Mouse (Mus musculus) kidney, adult 11 months (tissue): ENCODE data around the gene Lman2l.

Experiments
- DNase-seq: peaks from one replicate; pipeline ENCODE4 v3.0.0; 2022

The Lman2l gene

DNA sequence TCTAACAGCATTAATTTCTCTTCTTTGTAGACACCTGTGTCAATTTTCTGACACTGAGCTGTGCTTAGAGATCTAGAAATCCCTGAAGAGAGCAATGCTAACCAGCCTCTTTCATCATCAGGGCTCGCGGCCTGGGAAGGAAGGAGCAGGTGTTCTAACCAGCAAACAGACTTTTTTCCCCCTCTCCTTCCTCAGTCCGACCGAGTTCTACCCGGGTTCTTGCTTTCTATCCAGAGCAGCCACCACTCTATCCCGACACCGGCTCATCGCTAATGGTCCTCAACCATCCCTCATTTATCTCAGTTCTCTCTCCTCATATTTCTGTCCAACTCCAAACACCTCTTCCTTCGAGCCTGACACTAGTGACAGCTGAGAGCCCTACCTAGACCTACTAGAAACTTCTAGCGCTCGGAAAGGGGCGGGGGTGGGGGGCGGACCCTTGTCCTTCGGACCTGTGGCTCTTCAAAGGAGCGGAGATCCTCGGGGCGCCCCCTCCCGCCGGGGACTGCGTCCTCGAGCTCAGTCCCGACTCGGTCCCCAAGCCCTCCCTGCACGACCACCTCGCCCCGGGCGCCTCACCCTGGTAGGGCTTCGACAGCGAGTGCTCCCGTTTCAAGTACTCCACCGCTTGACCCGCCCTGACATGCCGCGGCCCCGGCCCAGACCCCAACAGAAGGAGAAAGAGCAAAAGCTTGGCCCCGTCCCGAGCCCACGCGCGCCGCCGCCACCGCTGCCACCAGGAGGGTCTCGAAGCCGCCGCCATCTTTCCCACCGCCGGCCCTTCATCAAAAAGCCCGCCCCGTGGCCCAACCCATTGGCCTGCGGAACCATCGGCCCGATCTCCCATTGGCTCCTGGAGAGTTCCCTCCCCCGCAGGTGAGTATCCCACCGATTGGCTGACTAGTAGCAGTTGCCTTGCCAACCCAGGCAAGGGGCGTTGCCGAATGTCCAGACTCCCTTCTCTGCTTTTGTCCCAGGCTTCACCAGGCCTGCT lies at the start of gene Lman2l:
Gene Lman2l (minus strand): TSS at position 801 of the 994 bp plus-strand sequence.
- DNase-seq, result peak; percentile 98

DNA sequence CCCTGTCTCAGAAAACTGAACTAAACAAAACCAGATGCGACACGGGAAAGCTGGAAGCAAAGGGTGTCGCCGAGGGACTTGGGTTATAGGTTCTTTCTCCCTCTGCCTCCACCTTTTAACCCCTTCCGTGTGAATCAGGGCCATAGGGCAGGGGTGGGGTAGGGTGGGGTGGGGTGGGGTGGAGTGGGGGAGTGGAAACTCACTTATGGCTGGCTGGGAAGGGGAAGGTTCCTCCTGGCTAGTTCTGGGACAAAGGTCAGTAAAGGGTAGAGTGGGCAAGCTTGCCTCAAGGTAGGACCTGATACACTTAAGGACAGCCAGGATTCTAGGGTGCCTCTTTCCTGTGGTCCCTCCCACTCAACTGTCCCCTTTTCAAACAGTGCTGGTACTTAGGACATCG lies 48.2 kb upstream of the Lman2l start:
- DNase-seq, result no peak

GRCm38 (mm10) chr1:36492416-36493139 lies 47.5 kb upstream of the Lman2l start:
- peak; percentile 64 for DNase-seq

DNA sequence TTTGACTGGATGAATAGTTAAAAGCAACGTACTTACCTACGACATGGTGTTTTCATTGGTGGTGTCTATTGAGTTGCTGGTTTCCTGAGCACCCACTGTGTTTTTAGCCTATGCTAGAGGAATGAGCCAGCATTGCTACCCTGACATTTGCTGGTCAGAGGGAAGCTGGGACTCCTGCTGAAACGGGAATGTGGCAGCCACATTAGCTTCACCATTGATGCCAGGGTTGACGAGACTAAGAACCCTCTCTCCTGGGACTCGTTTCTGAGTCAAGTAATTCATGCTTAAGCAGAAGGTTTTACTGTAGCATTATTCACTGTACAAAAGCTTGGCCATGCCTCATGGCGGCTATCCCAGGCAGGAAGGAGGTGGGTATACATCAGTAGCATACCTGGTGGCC lies 44.6 kb upstream of the Lman2l start:
- DNase-seq, result no peak

- no peak for DNase-seq
Observed at GRCm38 (mm10) chr1:36487111-36487510, 42.0 kb upstream of the Lman2l start.

DNA sequence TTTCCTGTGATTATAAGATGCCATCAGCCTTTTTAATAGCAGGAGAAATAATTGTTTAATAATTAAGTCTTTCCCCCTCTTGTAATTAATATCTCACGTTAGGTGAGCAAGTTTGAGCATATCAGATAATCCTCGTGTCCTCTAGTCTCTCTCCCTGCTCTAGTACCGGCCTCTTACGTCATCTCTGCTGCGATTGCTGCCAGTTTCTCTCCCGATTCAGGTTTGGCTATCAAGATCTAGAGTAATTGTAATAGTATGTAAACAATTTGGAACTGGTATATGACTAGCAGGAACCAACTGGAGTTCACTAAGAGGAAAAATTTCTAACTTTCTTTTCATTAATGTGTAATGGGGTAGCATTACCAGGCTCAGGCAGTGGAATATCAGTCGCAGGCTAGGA lies 40.0 kb upstream of the Lman2l start:
- no peak for DNase-seq

GRCm38 (mm10) chr1:36483825-36484224 lies 38.8 kb upstream of the Lman2l start:
- DNase-seq, result no peak

GRCm38 (mm10) chr1:36479903-36480899 lies 35.1 kb upstream of the Lman2l start:
- no peak for DNase-seq

- DNase-seq, result peak; percentile 63
Observed at GRCm38 (mm10) chr1:36478343-36478795, 33.3 kb upstream of the Lman2l start.

- peak; percentile 73 for DNase-seq
Observed at GRCm38 (mm10) chr1:36476426-36476825, 31.4 kb upstream of the Lman2l start.

GRCm38 (mm10) chr1:36475480-36476110 lies 30.5 kb upstream of the Lman2l start:
- DNase-seq, result peak; percentile 64

DNA sequence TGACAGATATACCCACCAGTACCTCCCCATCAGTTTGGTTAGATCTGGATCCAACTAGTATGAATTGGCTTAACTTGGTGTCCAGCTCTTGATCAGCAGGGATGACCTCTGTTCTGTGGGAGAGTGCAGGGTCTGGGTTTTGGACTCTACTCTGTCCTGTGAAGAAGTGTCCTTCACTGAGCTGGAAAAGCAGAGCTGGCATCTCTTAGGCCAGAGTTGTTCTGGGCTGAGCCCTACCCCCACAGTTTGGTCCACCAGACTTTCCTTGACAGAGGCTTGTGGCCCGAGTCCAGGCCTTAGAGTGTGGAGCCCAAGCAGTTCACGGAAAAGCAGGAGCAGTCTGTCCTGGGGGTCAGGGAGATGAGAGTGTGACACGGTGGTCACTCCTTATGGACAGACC lies 29.6 kb upstream of the Lman2l start:
- DNase-seq, result peak; percentile 84

GRCm38 (mm10) chr1:36473211-36473780 lies 28.2 kb upstream of the Lman2l start:
- DNase-seq, result no peak

GRCm38 (mm10) chr1:36472106-36472440 lies 27.0 kb upstream of the Lman2l start:
- DNase-seq, result no peak

- DNase-seq, result peak; percentile 85
Observed at GRCm38 (mm10) chr1:36471181-36472105, 26.4 kb upstream of the Lman2l start, which contains the start of gene Cnnm4. Gene Cnnm4 (plus strand): TSS chr1:36471620.

DNA sequence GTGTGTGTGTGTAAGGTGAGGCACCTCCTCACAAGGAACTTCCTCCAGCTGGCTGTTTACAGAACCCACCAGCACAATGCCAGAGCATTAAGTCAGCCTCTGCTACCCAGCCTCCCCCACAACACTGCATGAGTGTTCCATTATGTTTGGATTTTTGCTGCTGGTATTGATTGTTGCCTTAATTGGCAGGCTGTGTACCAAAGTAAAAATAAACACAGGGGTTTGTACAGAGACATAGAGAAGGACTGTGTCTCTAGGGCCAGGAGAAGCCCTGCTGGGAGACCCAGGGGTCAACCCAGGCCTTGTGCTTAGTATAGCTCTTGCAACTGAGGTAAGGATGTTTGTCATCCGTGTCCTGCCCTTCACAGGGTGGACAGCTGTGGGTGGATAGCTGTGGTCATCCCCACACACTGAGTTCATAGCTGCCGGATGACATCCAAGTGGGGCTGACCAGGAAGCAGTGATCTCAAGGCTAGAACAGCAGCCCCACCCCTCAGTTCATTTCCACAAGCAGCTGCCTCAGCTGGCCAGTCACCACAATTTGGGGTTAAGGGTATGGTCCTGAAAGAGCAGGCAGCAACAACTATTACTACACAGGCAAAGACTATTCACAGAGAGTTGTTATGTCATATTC lies 24.9 kb upstream of the Lman2l start:
- no peak for DNase-seq

- DNase-seq, result no peak
Observed at GRCm38 (mm10) chr1:36467446-36467845, 22.4 kb upstream of the Lman2l start.

DNA sequence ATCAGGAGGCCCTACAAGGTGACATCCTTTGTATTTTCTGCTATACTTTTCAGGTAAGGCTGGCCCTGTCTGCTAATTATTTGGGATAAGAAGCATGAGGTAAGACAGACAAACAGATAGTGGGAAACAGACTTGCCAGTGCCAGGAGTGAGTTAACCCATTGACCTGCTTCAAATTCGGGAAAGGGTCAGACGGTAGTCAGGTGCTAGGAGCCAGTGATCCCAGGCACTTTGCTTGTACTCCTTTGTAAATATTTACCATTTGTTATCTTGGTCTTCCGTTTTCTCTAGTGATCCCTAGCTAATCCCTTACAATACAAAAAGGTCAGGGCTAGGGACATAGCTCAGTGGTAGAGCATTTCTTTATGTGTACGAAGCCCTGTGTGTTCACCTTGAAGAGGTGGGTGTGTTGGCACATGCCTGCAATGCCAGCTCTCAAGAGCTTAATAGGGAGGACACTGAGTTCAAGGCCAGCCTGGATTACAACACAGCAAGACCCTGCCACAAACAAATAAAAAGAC lies 20.6 kb upstream of the Lman2l start:
- DNase-seq, result no peak

GRCm38 (mm10) chr1:36461829-36462228 lies 16.8 kb upstream of the Lman2l start:
- no peak for DNase-seq

GRCm38 (mm10) chr1:36458169-36458568 lies 13.1 kb upstream of the Lman2l start:
- no peak for DNase-seq
